Mouse (Mus musculus) limb, embryonic 14.5 days (tissue): ENCODE measurements at regions not wholly inside any gene's neighbourhood (a gene's known extent, or its start where the extent isn't known, plus 50 kb on each side); places are given as distances from the start of the nearest gene placed in this dataset.

ENCODE experiments used
- ATAC-seq: fragments of 200-750 bp; cut with Nextera tagmentation; 2 replicates; pipeline ENCODE4 v1.8.0; 2017; ENCODE audit warnings: low read depth, moderate number of reproducible peaks, moderate TSS enrichment; ENCODE audit not compliant: low FRiP score
- DNase-seq: peaks from one replicate; pipeline ENCODE4 v3.0.0-alpha.2; 2015; ENCODE audit warnings: low spot score
- H3K27ac ChIP-seq: fragments of 300-500 bp; sonication (generic); replicated peaks from 2 replicates; pipeline ENCODE4 v1.5.1; 2014; ENCODE audit warnings: low read depth, mild to moderate bottlenecking, low read length, moderate library complexity, mixed read lengths
- H3K27me3 ChIP-seq: fragments of 300-500 bp; sonication (generic); 2 replicates; pipeline ENCODE4 v1.6.1; 2014; ENCODE audit warnings: low read length, mixed read lengths; ENCODE audit not compliant: control insufficient read depth, insufficient read depth
- H3K36me3 ChIP-seq: fragments of 300-500 bp; sonication (generic); 2 replicates; pipeline ENCODE4 v1.6.1; 2014; ENCODE audit warnings: mild to moderate bottlenecking, low read length, moderate library complexity, mixed read lengths; ENCODE audit not compliant: control insufficient read depth, insufficient read depth
- H3K4me1 ChIP-seq: fragments of 300-500 bp; sonication (generic); 2 replicates; pipeline ENCODE4 v1.6.1; 2014; ENCODE audit warnings: antibody characterized with exemption, low read length, mixed read lengths; ENCODE audit not compliant: control insufficient read depth, insufficient read depth
- H3K4me2 ChIP-seq: fragments of 300-500 bp; sonication (generic); replicated peaks from 2 replicates; pipeline ENCODE4 v1.6.1; 2014; ENCODE audit warnings: low read depth, mild to moderate bottlenecking, low read length, moderate library complexity; ENCODE audit not compliant: severe bottlenecking
- H3K4me3 ChIP-seq: fragments of 300-500 bp; sonication (generic); replicated peaks from 2 replicates; pipeline ENCODE4 v1.5.1; 2014; ENCODE audit warnings: low read length
- H3K9ac ChIP-seq: fragments of 300-500 bp; sonication (generic); 2 replicates; pipeline ENCODE4 v1.6.1; 2014; ENCODE audit warnings: mild to moderate bottlenecking, low read depth, low read length, moderate library complexity; ENCODE audit not compliant: severe bottlenecking
- H3K9me3 ChIP-seq: fragments of 300-500 bp; sonication (generic); 2 replicates; pipeline ENCODE4 v1.6.1; 2016; ENCODE audit warnings: low read length; ENCODE audit not compliant: control insufficient read depth
- POLR2A ChIP-seq: fragments of 200-500 bp; IDR thresholded peaks from 2 replicates; pipeline ENCODE4 v1.8.0; 2012; ENCODE audit warnings: inconsistent platforms, mild to moderate bottlenecking, moderate library complexity, borderline replicate concordance; ENCODE audit not compliant: insufficient read depth, insufficient read length; ENCODE audit errors: extremely low read depth
- WGBS: fragments of 180-500 bp; shearing (Covaris S2); extraction: QIAGEN DNeasy Blood & Tissue Kit; methylation state at CpG from one replicate; pipeline ENCODE4 v1.1.7; 2014; 5-methylcytosine and 5-hydroxymethylcytosine counted together

DNA sequence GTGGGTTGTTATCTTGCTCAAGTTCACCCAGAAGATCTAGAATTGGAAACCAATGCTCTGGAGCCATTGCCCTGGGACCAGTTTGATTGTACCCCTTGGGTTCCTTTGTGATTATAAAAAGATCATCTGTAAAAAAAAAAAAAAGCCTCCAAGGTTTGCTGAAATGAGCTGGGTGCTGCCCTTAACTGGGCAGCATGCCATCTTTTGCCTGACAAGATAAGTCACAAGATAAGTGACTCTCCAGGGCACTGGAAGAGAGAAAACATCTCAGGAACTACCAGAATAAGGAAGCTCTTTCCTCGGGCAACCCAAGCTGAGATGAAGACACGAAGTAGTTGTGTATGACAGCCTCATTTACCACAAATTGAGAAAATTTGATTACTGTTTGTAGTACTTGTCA is 202.7 kb upstream of the Eci2 start:
- 57% methylated on average over 2 of the region's 2 CpGs for WGBS
- Histone ChIP-seq H3K4me1 (no peaks in the 10 kb centered on the region), H3K9me3 (no peaks in the 10 kb centered on the region), H3K9ac (no peak overlapping the region), H3K27ac (no peak overlapping the region), H3K4me2 (no peak overlapping the region), H3K36me3 (no peaks in the 10 kb centered on the region), H3K27me3 (no peaks in the 10 kb centered on the region), H3K4me3 (no peak overlapping the region)
- DNase-seq (no peak), ATAC-seq (no peak)
- no peak for TF ChIP-seq POLR2A

DNA sequence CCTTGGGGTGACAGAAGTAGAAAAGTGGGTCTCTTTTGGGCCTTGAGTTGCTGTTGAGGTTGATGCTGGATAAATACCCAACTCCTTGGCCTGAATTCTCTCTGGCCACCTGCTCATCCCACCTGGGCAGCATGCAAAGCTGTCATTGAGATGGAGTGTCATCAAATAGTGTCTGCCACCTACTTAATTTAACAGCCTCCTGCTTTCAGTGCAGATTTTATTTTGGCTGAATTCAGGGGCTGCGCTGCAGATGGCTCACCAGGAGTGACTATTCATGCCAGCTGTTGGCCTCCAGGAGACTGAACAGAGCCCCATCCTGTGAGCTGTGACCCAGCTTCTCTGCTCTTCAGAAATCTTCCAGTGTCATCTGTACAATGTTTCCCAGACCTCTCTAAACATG is 206.7 kb upstream of the Eci2 start:
- DNase-seq (no peak), ATAC-seq (no peak)
- WGBS: 89% methylated on average over 1 of the region's 1 CpGs
- no peak for TF ChIP-seq POLR2A
- no peaks in the 10 kb centered on the region for H3K9me3 ChIP-seq
- no peaks in the 10 kb centered on the region for H3K36me3 ChIP-seq
- no peaks in the 10 kb centered on the region for H3K27me3 ChIP-seq
- H3K4me3 ChIP-seq: no peak overlapping the region
- no peaks in the 10 kb centered on the region for H3K4me1 ChIP-seq
- no peak overlapping the region for H3K27ac ChIP-seq
- H3K9ac ChIP-seq: no peak overlapping the region
- H3K4me2 ChIP-seq: no peak overlapping the region

GRCm38 (mm10) chr13:35241443-35241842 is 214.5 kb upstream of the Eci2 start:
- TF ChIP-seq POLR2A: no peak
- WGBS: 68% methylated on average over 2 of the region's 2 CpGs
- no peak for ATAC-seq

DNA sequence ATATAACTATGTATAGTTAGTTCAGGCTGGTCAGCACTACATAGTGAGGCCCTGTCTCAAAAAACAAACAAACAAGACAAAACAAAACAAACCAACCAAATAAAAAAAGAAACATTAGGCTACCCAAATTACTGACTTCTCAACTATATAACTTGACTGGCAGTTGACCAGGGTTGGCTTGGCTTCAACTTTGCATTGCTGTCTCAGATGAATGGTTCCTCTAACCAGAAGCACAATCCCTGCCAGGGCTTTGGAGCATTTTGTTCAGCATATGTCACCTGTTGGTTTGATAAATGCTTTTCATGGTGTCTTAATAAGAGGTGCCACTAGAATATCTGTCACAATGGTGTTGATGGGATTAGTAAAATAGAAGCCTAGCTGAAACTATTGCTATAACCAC is 217.1 kb upstream of the Eci2 start:
- no peaks in the 10 kb centered on the region for H3K4me1 ChIP-seq
- H3K4me2 ChIP-seq: no peak overlapping the region
- ATAC-seq (no peak), DNase-seq (no peak)
- H3K36me3 ChIP-seq: no peaks in the 10 kb centered on the region
- no peak overlapping the region for H3K9ac ChIP-seq
- no peak overlapping the region for H3K4me3 ChIP-seq
- TF ChIP-seq POLR2A: no peak
- H3K27ac ChIP-seq: no peak overlapping the region
- no peaks in the 10 kb centered on the region for H3K9me3 ChIP-seq
- H3K27me3 ChIP-seq: no peaks in the 10 kb centered on the region

More at GRCm38 (mm10) chr13:35241443-35241842, 214.5 kb upstream of the Eci2 start:
- DNase-seq: no peak
- H3K4me1 ChIP-seq: no peaks in the 10 kb centered on the region
- H3K9me3 ChIP-seq: no peaks in the 10 kb centered on the region
- no peak overlapping the region for H3K27ac ChIP-seq
- no peak overlapping the region for H3K9ac ChIP-seq
- H3K4me3 ChIP-seq: no peak overlapping the region
- no peak overlapping the region for H3K4me2 ChIP-seq
- no peaks in the 10 kb centered on the region for H3K36me3 ChIP-seq
- no peaks in the 10 kb centered on the region for H3K27me3 ChIP-seq

DNA sequence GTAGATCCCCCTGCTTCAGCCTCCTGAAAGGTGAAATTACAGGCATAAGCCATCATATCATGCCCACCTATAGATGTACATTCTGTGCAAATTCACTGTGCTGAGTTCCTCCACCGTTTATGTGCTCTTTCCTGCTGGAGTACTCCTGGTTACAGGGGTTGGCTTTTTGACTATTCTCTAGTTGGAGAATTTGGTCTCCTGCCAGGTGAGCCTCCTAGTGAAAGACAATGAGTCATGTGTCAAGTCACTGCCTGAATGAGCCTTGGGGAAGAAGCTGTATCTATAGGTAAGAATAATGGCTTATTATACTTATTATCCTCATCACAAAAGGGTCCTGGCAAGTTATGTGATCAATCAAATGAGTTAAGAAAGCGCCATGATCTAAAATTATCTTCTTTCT is 230.5 kb upstream of the Eci2 start:
- no peak for ATAC-seq
- TF ChIP-seq POLR2A: no peak
- Histone ChIP-seq H3K9me3 (no peaks in the 10 kb centered on the region), H3K9ac (no peak overlapping the region), H3K27me3 (no peaks in the 10 kb centered on the region), H3K4me1 (no peaks in the 10 kb centered on the region), H3K36me3 (no peaks in the 10 kb centered on the region), H3K27ac (no peak overlapping the region), H3K4me3 (no peak overlapping the region), H3K4me2 (no peak overlapping the region)
- WGBS: 74% methylated on average over 2 of the region's 2 CpGs
- DNase-seq: no peak

DNA sequence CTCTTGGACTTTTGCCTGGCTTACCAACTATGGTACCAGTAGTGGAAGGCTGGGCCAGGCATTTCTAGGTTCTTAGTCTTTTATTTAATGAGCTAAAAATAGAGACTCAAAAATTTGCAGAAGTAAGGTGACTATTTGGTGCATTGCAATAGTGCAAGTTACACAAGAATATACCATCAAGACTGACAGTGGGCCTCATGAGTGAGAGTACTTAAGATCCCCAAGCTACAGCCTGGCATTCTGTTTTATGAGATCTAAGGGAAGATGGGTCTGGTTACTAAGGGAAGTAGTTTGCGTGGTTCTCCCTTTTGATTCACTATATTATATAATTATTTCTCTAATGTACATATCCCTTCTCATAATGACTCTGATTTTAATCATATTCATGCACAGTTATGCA is 231.8 kb upstream of the Eci2 start:
- DNase-seq (no peak), ATAC-seq (no peak)
- Histone ChIP-seq H3K36me3 (no peaks in the 10 kb centered on the region), H3K4me3 (no peak overlapping the region), H3K4me1 (no peaks in the 10 kb centered on the region), H3K4me2 (no peak overlapping the region), H3K27ac (no peak overlapping the region), H3K9ac (no peak overlapping the region), H3K9me3 (no peaks in the 10 kb centered on the region), H3K27me3 (no peaks in the 10 kb centered on the region)
- 96% methylated on average over 1 of the region's 1 CpGs for WGBS
- no peak for TF ChIP-seq POLR2A
